Mouse (Mus musculus): ENCODE measurements around the gene Kdm8. TPM values are rescaled to one million over a fixed set of nuclear protein-coding genes. Genes with fewer than 3 reads are reported as not detected.
A peak's percentile ranks its signal among the peaks of the same experiment; 100 is the strongest.
"Not testable (repeated sequence)": the region's sequence is repeated elsewhere in the genome, so short reads cannot be mapped to it uniquely, and the experiment has no call there.

Kdm8 gene
- 1 to 10 TPM; 3.1 to 6.1 TPM for total RNA-seq (2021)
- long read RNA-seq, experiment 1, partial matches to known transcripts = 2 of 6 reads
- long read RNA-seq, experiment 1, other reads (novel, unspliced or antisense) = 1 of 6 reads
- long read RNA-seq, experiment 2, partial matches to known transcripts = 0 of 3 reads
- long read RNA-seq, experiment 2, other reads (novel, unspliced or antisense) = 0 of 3 reads

- DNase-seq = peak; percentile 93 to 96
Observed at GRCm38 (mm10) chr7:125444464-125445401, at the start of gene Kdm8. Gene Kdm8 (plus strand): TSS chr7:125444676.

DNA sequence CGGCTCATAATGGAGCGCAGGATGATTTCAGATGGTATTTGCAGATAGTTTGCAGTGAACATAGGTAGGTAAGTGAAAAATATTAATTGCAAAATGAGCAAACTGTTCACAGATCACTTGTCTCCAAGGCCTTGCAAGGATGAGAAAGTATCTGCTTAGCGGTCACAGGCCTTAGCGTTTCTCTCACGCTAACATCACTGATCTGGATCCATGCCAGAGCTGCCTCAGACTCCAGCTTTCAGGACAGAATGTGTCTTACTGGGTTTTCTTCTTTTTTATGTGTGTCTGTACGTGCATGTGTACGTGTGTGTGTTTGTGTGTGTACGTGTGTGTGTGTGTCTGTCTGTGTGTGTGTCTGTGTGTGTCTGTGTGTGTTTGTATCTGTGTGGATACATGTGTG lies 46.4 kb upstream of the Kdm8 start:
- no peak for DNase-seq

DNA sequence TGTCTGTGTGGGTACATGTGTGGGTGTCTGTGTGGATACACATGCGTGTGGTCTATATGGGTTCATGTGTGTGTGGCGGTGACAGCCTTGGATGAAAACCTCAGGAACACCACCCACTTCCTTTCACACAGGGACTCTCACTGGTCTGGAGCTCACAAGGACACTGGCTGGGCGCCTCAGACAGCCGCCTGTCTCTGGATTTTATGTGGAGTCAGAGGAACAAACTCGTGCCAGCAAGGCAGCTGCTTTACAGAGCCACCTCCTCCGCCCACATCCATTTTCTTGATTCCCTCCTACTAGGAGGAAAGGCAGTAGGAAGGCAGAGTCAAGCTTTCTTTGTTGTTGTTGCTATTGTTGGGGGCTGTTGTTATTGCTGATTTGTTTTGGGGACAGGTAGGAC lies 45.8 kb upstream of the Kdm8 start:
- DNase-seq = no peak

GRCm38 (mm10) chr7:125407136-125407535 lies 37.3 kb upstream of the Kdm8 start:
- no peak for DNase-seq

DNA sequence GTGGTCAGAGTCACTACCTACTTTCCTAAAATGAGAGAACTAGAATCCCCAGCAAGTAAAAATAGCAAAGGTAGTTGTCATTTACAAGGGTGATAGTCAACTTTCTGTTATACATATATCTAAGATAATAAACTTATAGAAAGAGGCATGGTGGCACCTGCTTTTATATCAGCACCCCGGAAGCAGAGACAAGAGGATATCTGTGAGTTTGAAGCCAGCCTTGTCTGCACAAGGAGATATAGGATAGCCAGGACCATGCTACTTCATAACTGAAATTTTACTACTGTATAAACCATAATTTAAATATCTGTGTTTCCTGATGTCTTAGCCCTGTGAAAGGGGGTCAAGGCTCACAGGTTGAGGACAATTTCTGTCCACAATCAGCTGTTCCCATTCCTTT lies 29.4 kb upstream of the Kdm8 start:
- no peak for DNase-seq

DNA sequence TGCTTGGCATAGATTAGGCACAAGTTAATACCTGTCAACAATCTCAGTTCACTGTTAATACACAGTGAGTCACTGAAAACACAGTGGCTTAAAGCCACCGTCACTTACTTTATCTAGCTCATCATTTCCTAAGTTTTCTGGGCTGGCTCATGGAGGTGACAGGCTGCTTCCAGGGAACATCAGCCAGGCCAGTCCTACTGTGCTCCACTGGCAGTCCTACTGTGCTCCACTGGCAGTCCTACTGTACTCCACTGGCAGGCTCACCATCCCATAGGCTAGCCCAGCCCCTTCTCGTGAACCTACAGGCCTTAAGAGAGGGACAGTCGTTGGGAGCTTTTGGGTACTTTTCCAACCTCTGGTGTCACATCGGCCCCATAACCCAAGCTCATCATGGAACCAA lies 28.7 kb upstream of the Kdm8 start:
- DNase-seq = no peak

DNA sequence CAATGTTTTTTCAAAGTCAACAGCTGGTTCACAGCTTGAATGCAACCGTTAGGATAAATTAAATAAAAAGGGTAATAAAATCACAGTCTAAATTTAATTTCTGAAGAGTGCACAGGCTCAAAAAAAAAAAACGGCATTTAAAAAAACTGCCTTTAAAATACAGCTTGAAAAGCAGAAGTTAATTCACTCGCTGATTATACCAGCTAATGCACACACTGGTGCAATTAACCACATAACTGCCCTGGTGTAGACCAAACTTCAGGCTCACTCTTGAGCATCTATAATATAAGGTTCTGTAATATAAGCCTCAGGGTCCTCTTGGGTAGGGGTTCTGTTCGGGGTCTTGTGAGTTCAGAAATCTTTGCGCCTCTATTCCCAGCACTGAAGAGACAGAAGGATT lies 27.7 kb upstream of the Kdm8 start:
- DNase-seq = no peak

- peak; percentile 38 to 40 for DNase-seq
Observed at GRCm38 (mm10) chr7:125418413-125418812, 26.1 kb upstream of the Kdm8 start.

DNA sequence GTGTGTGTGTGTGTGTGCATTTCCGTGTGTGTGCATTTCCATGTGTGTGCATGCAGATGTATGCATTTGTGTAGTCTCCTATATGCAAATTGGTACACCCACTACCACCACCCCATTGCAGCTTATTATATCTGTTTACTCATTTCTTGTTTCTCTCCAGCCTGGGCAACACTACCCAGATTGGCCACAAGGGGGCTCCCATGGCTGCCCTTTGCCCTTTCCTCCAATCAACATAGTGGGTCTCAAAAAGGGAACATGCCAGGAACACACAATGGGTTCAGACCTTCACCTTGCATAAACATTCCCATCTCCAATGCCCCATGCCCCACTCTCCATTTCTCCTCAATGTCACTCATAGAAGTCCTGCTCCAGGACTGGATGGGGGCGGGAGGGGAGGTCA lies 24.3 kb upstream of the Kdm8 start:
- peak; percentile 71 to 74 for DNase-seq

DNA sequence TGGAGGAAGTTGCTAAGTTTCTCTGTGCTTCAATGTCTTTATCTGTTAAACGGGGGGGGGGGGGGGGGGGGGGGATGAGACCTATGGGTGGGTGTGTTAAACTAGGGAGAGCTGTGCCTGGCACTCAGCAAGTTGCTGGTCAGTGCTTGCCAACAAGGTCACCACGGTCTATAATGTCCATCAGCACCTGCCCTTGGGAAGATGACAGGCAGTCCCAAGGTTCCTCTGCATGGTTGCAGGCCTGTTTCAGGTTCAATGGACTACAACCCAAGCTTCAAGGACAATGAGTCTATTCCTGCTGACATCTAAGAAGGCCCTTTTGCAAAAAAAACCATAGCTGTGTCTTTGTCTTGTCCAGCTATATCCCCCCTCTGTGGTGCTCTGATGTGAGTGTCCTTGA lies 22.6 kb upstream of the Kdm8 start:
- peak; percentile 14 to 30 for DNase-seq

- no peak for DNase-seq
Observed at GRCm38 (mm10) chr7:125423056-125423455, 21.4 kb upstream of the Kdm8 start.

- peak; percentile 79 to 81 for DNase-seq
Observed at GRCm38 (mm10) chr7:125427492-125428090, 16.9 kb upstream of the Kdm8 start.

GRCm38 (mm10) chr7:125428381-125428780 lies 16.1 kb upstream of the Kdm8 start:
- DNase-seq = no peak

DNA sequence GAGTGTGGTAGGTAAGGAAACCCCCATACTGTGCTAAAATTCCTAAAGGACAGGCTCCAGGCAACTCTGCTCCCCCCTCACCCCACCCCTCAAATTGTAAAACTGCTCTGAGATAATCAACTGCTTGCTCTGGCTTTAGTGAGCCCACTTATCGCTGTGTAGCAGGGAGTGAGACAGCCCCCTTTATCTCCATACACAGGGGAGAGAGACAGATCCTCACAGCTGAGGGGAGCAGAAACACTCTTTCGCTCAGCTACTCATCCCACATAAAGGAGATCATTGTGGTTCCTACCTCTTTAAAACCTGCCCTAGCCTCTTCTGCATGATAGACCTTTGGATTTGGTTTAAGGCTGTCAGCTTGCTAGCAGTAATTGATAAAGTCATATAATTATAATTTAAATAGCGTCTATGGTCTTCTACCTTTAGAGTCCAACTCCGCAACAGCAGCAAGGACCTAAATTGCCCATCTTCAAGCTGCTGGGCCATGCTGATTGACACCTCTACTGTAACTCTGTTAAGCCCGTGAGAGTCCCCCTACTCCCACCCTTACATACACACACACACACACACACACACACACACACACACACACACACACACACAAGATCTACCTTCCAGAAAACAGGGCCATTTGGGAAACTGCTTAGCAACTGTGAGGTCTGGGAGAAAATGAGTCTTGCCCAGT lies 15.5 kb upstream of the Kdm8 start:
- DNase-seq = not testable (repeated sequence)

DNA sequence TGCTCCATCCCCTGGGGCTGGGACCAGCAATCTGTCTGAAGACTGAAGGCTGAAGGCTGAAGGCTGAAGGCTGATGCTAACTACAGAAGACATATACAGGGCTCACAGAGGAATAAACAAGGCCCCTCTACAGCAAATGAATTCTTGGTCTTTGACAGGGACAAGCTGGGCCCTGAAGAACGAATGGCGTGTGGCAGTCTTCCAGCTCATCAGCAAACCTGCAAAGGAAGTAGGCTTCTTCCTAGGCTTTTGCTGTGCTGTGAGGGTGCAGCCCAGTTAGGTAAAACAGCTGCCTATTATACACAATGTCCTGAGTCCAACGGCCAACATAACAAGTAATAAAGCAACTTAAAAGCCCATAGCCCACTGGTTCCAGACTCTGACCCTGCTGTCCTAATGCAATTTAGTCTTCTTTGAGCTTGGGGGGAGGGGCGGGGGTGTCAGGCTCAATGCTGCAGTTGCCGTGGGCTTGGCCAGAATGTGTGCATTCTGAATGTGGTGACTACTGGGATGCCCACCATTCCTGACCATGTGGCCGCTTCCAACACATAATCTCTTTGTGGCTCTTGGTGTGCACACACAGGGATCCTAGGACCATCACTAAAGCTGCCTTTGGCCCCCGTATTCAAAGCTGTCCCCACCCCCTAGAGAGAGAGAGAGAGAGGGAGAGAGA lies 14.2 kb upstream of the Kdm8 start:
- DNase-seq = no peak

GRCm38 (mm10) chr7:125433874-125434273 lies 10.6 kb upstream of the Kdm8 start:
- no peak for DNase-seq

GRCm38 (mm10) chr7:125434666-125435290 lies 9.7 kb upstream of the Kdm8 start:
- DNase-seq = no peak

- DNase-seq = no peak
Observed at GRCm38 (mm10) chr7:125442323-125442722, 2.2 kb upstream of the Kdm8 start.

- DNase-seq = peak; percentile 5 to 16
Observed at GRCm38 (mm10) chr7:125444076-125444463, 406 bp upstream of the Kdm8 start.

DNA sequence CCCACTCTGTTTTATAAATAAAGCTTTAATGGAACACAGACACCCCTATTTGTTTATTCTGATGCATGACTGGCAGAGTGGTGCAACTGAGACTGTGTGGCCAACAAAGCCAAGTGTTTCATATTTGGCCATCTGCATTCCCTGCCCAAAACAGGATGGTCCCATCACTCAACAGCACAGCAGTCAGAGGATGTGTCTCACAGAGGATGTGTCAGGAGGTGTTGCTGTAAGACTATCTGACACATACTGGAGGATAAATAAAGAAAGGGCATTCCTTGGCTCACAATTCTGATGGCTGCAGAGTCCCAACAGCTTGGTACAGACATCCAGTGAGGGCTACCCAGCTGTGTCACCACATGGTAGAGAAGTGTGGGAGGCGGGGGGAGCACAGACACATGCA lies 6.2 kb downstream of the Kdm8 start:
- no peak for DNase-seq

DNA sequence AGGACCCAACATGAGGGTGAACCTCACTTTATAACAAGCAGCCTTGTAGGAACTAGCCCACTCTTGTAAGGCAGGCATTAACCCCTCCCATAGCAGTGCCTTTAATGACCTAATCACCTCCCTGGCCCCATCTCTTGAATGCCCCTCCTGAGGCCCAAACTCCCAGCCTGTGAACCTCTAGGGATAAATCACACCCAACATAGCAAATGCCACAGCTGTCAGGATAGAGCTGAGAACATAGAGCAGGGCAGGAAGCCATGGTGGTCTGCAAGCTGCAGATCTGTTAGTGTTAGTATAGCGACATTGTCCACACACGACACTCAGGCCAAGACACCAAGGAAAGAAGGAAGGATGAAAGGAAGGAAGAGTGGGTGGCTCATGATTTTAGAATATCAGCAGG lies 6.6 kb downstream of the Kdm8 start:
- no peak for DNase-seq

DNA sequence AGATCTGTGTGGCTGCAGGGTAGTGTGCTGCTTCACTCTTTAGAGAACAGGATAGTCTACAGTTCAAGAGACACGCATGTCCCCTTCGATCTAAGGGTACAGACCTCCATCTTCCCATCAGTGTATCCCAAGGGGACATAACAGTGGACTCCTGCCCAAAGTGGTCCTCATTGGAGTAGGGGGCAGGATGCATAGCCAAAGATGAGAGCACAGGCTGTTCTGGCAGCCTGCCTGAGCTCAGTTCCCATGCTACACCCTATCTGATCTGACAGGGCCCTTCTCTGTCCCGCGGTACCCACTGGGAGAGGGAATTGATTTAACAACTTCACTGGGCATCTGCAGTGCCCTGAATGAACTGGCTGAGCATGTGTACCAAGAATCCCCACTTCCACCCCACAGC lies 9.2 kb downstream of the Kdm8 start:
- no peak for DNase-seq
